Mouse (Mus musculus): ENCODE data around the gene Myof.

Myof gene

GRCm38 (mm10) chr19:37876605-37877245, 166.7 kb downstream of the Myof start:
- DNase-seq (ENCODE audit: low spot score), result no peak

DNA sequence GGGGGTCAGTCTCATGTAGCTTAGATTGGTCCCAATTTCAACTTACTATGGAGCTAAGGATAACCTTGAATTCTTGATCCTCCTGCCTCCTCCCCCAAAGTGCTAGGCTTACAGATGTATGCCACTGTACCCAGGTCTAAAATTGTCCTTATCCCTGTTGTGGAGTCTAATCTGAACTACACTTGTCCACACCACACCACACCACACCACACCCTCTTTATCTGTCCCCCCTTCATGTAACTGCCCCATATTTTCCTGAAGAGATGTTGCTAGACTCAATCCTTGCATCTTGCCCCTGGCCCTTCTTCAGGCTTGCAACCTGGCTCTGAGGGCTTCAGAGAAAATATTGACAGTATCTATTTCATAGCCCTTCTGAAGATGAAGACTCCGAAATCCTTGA, 169.9 kb downstream of the Myof start:
- DNase-seq (ENCODE audit: low spot score), result peak; percentile 5

DNA sequence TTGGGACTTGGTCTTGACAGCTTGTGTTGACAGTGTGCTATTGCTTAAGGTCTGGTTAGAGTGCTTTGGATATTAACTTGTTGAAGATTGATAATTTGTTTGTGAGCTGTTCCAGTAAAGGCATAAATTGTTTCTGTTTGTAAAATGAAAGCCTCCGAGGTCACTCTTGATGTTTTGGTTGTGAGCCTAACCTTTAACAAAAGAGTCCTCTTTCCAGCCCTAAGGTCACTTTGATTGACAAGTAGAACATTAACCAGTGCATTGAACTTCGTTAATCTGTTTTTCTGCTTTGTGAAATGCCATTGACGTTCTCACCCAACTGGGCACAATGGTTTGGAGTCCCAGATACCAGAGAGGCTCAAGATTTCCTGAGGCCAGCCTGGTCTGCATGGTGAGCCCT, 175.8 kb downstream of the Myof start:
- DNase-seq (ENCODE audit: low spot score), result no peak

- no peak for DNase-seq (ENCODE audit: low spot score)
Observed at GRCm38 (mm10) chr19:37866994-37867393, 176.4 kb downstream of the Myof start.

- DNase-seq (ENCODE audit: low spot score), result no peak
Observed at GRCm38 (mm10) chr19:37861171-37861570, 182.2 kb downstream of the Myof start.

GRCm38 (mm10) chr19:37860267-37860666, 183.1 kb downstream of the Myof start:
- no peak for DNase-seq (ENCODE audit: low spot score)

DNA sequence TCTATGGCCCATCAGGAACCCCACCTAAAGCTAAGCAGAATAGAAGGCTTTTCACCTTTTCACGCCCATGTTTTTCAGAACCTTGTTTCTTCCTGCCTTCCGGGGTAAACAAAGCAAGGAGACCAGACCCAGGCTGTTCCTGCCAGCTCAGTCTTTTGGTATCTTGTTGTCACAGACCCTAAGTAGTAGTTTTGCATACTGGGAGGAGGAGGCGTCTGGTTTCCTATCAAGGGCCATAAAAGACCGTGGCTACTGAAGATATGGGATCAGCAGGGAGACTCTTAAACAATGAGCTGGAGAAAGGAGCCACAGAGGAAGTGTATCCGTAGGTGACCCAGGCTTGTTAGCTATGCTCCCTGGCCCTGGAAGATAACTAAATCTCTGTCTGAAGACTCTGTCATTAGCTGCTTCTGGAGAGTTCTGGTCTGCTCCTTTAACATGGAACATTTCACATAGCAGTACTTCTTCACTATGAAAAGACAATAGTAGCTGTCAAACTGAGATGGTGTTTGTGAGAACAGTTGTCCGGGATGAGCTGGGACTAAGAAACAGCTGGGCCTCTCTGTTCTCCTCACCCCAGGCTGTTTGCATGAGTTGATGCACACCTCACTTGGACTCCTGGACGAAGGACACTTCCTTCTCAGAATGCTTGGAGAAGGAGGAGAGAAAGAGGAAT, 184.8 kb downstream of the Myof start:
- no peak for DNase-seq (ENCODE audit: low spot score)

- DNase-seq (ENCODE audit: low spot score), result no peak
Observed at GRCm38 (mm10) chr19:37852056-37852455, 191.3 kb downstream of the Myof start.

GRCm38 (mm10) chr19:37851590-37852038, 191.8 kb downstream of the Myof start:
- DNase-seq (ENCODE audit: low spot score), result no peak
